Mouse (Mus musculus) embryonic stem cell, embryonic (primary cell): Measurements from ENCODE around the gene Haus4.

Source experiments
- CTCF ChIA-PET, 4 experiments: fragments of 300-600 bp in 2 of 4; fragments of 350-600 bp in 2 of 4; sonication (Branson Sonifier 250); formaldehyde crosslinking; loops; one replicate each; lab custom pipeline; 2022; ENCODE audit warnings: inconsistent platforms in 2 of 4; lab: Charles Lee
- POLR2A ChIA-PET, 4 experiments: fragments of 300-600 bp in 2 of 4; fragments of 350-600 bp in 2 of 4; sonication (Branson Sonifier 250); formaldehyde crosslinking; loops; one replicate each; lab custom pipeline; 2022; ENCODE audit warnings: antibody characterized with exemption in 4 of 4, inconsistent platforms in 1 of 4; lab: Charles Lee

Haus4 gene

DNA sequence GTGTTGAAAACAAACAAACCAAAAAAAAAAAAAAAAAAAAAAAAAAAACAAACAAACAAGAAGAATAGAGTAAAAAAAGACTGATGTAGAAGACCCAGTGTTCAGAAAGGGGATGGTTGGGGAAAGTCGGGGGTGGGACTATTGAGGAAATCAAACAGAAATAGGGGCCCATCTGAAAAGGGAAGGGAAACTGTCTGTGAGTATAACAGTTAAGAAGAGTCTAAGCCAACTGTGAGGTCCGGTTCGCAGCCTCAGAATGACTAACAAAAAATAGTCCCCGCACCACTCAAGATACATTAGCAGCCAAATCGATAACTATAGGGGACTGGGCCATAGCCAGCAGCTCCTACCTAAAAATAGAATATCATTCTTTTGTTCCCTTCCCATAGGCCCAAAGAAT is 61.2 kb downstream of the Haus4 start:
- POLR2A ChIA-PET = interaction anchor here in 2 of 4 experiments (1.0 to 1.7 kb wide), 9 partner anchors 12 to 146 kb away, joined by 3 to 6 read pairs (median 4); partner anchors contain the start of gene Slc7a7 (in 2 of the 2)
- CTCF ChIA-PET = interaction anchor here in 3 of 4 experiments (0.6 to 4.7 kb wide), 12 partner anchors 10 to 442 kb away, joined by 3 to 17 read pairs (median 4); partner anchors contain the start of gene Slc7a7 (in 2 of the 3)

- CTCF ChIA-PET = interaction anchor here (0.6 to 4.7 kb wide), 9 partner anchors 13 to 267 kb away, joined by 3 to 17 read pairs (median 4); partner anchors contain the start of gene Slc7a7 (in 2 of the 4)
- POLR2A ChIA-PET = interaction anchor here in 2 of 4 experiments (0.9 to 1.7 kb wide), 11 partner anchors 7 to 170 kb away, joined by 3 to 8 read pairs (median 4); partner anchors contain the start of genes Rem2 (in 1 of the 2) and Slc7a7 (in 1 of the 2)
Observed at GRCm38 (mm10) chr14:54492345-54493131, 61.9 kb downstream of the Haus4 start.
